8 mouse cellular contexts compared by ENCODE assay signal in genomic region chr8:123373403-123374238, GRCm38 (mm10). TPM values are rescaled to one million over a fixed set of nuclear protein-coding genes. Genes with fewer than 3 reads are reported as not detected.
A peak's percentile ranks its signal among the peaks of the same experiment; 100 is the strongest.
DNase-seq lines count a peak whose midpoint lies in the region; ATAC-seq lines count a peak whose summit lies in the region.

Tcf25 (plus strand) TSS chr8:123373753.

- under 1% methylated on average over 74 of the region's 75 CpGs for WGBS in intestine, embryonic 14.5 days

- peaks cover 9% of the 10 kb centered on the region for H3K36me3 ChIP-seq in intestine, embryonic 14.5 days (ENCODE audit: control insufficient read depth, insufficient read depth, low read length)

- ATAC-seq in intestine, embryonic 14.5 days (replicated peaks; ENCODE audit: low FRiP score, low TSS enrichment, low read depth) = peak; percentile 93

- peak; percentile 97 to 98 for DNase-seq in adrenal gland, adult (ENCODE audit: inconsistent age in 2 of 2, low spot score in 1 of 2)
- peak; percentile 96 for DNase-seq in embryo, embryonic 10.5 days (ENCODE audit: low spot score)
- DNase-seq in gastrocnemius, postnatal 25 days = peak; percentile 95
- DNase-seq in intestine, embryonic 14.5 days (ENCODE audit: low spot score) = peak; percentile 97
- peak; percentile 97 to 98 for DNase-seq in left cerebral cortex, postnatal 14 days (ENCODE audit: low spot score in 2 of 2)
- DNase-seq in mesoderm, embryonic 11.5 days (ENCODE audit: low read depth, low spot score) = peak; percentile 98
- DNase-seq in right cerebral cortex, postnatal 36 days (ENCODE audit: low spot score in 2 of 2) = peak; percentile 93 to 95
- DNase-seq in yolk sac, embryonic 10.5 days (ENCODE audit: low spot score) = peak; percentile 96

- intact Hi-C loops in left cerebral cortex, postnatal 14 days (cut with DNase I) = no loop called here

- H3K27ac ChIP-seq in intestine, embryonic 14.5 days (ENCODE audit: low read depth) = peak within 1 kb of the TSS; percentile 99

- no peaks in the 10 kb centered on the region for H3K9me3 ChIP-seq in intestine, embryonic 14.5 days (ENCODE audit: control insufficient read depth, low read length)

- peak within 1 kb of the TSS; percentile 89 for H3K4me3 ChIP-seq in intestine, embryonic 14.5 days (ENCODE audit: low read depth, low read length)

- H3K9ac ChIP-seq in intestine, embryonic 14.5 days (ENCODE audit: low read length) = peak within 1 kb of the TSS; percentile 87

- no peaks in the 10 kb centered on the region for H3K27me3 ChIP-seq in intestine, embryonic 14.5 days (replicated peaks; ENCODE audit: control insufficient read depth, insufficient read depth, low read length)

- H3K4me1 ChIP-seq in intestine, embryonic 14.5 days (replicated peaks; ENCODE audit: control insufficient read depth, insufficient read depth, low read length) = peaks cover 13% of the 10 kb centered on the region

- H3K4me2 ChIP-seq in intestine, embryonic 14.5 days (ENCODE audit: low read length) = peak within 1 kb of the TSS; percentile 78

RNA-seq across cellular contexts. Expression of gene Tcf25, which starts in this region (rescaled TPM):
- total RNA-seq in gastrocnemius, postnatal 25 days (2021) = 100 to 1,000 TPM; 112 to 128 TPM
- polyA plus RNA-seq in intestine, embryonic 14.5 days (2014; fragmentation: Nextera tagmentation; extraction: Ambion mirVana) = 164 and 170 TPM in 2 replicates
- total RNA-seq in left cerebral cortex, postnatal 14 days (2021) = 100 to 1,000 TPM; 541 to 593 TPM

Comparison
In these comparisons a context has a peak if more than half of its experiments do, and no peak if none do; other contexts are left out.
1. Peak in every context shown above with its lines: DNase-seq, ATAC-seq, H3K4me3 ChIP-seq and H3K27ac ChIP-seq.
2. RNA of gene Tcf25 (total RNA-seq): 541 to 593 TPM in left cerebral cortex, postnatal 14 days; 112 to 128 TPM in gastrocnemius, postnatal 25 days; every median in the first group is over 4 times any median in the second.